Mouse (Mus musculus) WW6 (cell line): ENCODE data around the gene Hacd1.

ENCODE experiments used
- DNase-seq: peaks from one replicate; pipeline ENCODE4 v3.0.0-alpha.2; 2013; ENCODE audit warnings: low read depth, low spot score

Hacd1 gene

DNA sequence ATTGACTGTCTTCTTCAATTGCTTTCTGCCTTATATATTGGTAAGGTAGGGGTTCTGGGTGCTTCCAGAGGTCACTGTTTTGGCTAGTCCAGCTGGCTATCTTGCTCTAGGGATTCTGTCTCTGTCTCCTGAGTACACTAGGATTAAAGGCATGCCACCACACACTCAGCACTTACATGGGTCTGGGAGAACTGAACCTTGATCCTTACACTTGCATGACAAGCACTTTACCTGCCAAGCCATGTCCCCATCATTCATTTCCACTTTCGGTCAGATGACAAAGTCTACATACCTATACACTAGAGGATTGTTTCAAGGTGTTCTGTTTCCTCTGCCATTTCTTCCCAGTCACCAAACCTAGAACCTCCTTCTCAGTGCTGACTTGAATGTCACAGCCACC lies 50.8 kb downstream of the Hacd1 start:
- no peak for DNase-seq

DNA sequence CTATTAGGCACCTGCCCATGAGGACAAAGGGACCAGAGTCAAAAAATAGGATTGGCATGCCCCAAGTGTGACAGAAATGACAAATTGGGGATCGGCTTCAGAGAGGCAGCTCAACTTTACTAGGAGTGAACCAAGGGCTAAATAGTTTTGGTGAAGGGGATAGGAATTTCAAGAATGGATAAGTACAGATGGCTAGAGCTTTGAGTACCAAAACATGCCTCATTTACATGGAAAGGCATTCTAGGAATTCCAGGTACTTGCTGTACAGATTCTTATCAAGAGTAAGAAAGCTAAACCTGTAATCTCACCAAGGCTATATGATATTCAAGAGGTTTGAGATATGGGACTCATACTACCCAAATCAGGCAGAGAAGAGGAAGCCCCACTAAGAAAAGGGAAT lies 95.8 kb downstream of the Hacd1 start:
- DNase-seq = no peak

- DNase-seq = peak; percentile 28
These were observed 99.5 kb downstream of the Hacd1 start for GRCm38 (mm10) chr2:13956463-13956862.

GRCm38 (mm10) chr2:13938118-13938517 lies 117.8 kb downstream of the Hacd1 start:
- DNase-seq = no peak

GRCm38 (mm10) chr2:13935343-13935742 lies 120.6 kb downstream of the Hacd1 start:
- no peak for DNase-seq

GRCm38 (mm10) chr2:13932253-13932652 lies 123.7 kb downstream of the Hacd1 start:
- no peak for DNase-seq

DNA sequence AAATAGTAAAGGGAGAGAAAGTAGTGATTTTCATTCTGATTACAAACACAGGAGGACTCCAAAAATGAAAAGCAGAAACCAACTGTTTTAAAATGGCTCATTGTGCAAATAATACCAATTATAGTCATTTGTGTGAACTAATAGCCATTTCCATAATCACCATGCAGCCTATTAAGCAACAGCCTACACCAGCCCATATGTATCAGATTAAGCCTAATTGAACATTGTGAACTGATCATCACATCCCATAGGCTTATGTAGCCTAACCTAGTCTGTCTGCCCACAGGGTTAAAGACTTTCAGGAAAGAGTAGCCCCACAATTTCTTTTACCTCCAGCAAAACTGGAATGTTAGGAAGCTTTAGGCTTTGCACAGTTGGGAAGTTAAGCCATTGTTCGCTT lies 125.2 kb downstream of the Hacd1 start:
- no peak for DNase-seq

GRCm38 (mm10) chr2:13888568-13888967 lies 167.4 kb downstream of the Hacd1 start:
- no peak for DNase-seq

- DNase-seq = no peak
These were observed 198.5 kb downstream of the Hacd1 start for GRCm38 (mm10) chr2:13857461-13857860.

- peak; percentile 7 for DNase-seq
These were observed 200.4 kb downstream of the Hacd1 start for GRCm38 (mm10) chr2:13855510-13855909.

GRCm38 (mm10) chr2:13836310-13836709 lies 219.6 kb downstream of the Hacd1 start:
- DNase-seq = no peak

GRCm38 (mm10) chr2:13834989-13835388 lies 220.9 kb downstream of the Hacd1 start:
- no peak for DNase-seq

DNA sequence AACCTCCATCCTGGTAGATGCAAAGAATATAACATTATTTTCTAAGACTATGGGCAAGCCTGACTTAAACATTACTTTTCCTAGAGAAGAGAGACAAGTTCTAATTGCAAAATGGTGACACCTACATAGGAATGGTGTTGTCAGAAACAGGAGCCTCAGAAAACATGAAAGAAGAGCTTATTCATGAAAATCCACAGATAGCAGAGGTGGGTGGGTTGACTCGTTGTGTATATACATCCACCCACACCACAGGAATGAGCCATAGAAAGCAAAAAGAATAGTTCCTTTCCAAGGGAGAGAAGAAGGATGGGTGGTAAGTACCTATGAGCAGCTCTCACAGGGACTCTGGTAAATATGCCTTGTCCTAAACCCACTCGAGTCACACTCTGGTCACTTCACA lies 239.3 kb downstream of the Hacd1 start:
- no peak for DNase-seq

GRCm38 (mm10) chr2:13808593-13808992 lies 247.3 kb downstream of the Hacd1 start:
- DNase-seq = no peak

DNA sequence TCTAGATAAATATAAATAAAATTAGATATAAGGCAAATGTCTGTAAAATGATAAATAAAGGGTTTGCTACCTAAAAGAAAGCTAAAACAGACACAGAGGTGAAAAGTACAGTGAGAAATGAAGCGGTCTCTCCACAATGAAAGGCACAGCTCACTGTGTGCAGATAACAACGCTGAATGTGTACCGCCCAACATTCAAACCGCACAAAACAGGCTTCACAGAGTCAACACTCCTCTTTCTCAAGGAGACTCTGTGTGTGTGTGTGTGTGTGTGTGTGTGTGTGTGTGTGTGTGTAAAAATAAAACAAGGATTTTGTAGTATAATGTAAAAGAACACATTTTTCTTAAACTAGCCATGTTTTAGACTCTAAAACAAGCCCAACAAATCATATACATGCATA lies 247.9 kb downstream of the Hacd1 start:
- no peak for DNase-seq

DNA sequence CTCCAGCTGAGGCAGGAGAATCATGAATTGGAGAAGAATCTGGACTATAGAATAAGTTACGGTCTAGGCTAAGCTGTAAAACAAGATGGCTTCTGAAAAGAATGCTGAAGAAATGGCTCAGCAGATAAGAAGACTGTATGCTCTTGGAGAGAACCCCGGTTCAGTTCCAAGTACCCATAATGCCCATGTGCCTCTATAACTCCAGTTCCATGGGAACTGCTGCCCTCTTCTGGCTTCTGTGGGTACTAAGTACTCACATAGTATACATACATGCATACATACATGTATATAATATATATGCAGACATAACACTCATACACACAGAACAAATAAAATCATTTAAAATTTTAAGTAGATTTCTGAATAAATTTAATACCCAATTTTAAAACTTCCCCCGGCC lies 249.8 kb downstream of the Hacd1 start:
- DNase-seq = no peak

GRCm38 (mm10) chr2:13800639-13801038 lies 255.3 kb downstream of the Hacd1 start:
- no peak for DNase-seq
